Mouse (Mus musculus) forebrain, embryonic 15.5 days (tissue): Measurements from ENCODE around the gene Tm9sf4. TPM values are rescaled to one million over a fixed set of nuclear protein-coding genes. Genes with fewer than 3 reads are reported as not detected.

ENCODE experiments used
- ATAC-seq: fragments of 200-750 bp; cut with Nextera tagmentation; replicated peaks from 2 replicates; pipeline ENCODE4 v1.8.0; 2017; ENCODE audit warnings: mild to moderate bottlenecking, moderate TSS enrichment, moderate library complexity
- H3K27ac ChIP-seq: fragments of 300-500 bp; sonication (generic); replicated peaks from 2 replicates; pipeline ENCODE4 v1.5.1; 2015; ENCODE audit warnings: mild to moderate bottlenecking, inconsistent platforms
- H3K27me3 ChIP-seq: fragments of 300-500 bp; sonication (generic); 2 replicates; pipeline ENCODE4 v1.6.1; 2015; ENCODE audit warnings: inconsistent platforms
- H3K36me3 ChIP-seq: fragments of 300-500 bp; sonication (generic); 2 replicates; pipeline ENCODE4 v1.6.1; 2015; ENCODE audit warnings: mild to moderate bottlenecking, inconsistent platforms
- H3K4me1 ChIP-seq: fragments of 300-500 bp; sonication (generic); 2 replicates; pipeline ENCODE4 v1.6.1; 2015; ENCODE audit warnings: inconsistent platforms
- H3K4me2 ChIP-seq: fragments of 300-500 bp; sonication (generic); replicated peaks from 2 replicates; pipeline ENCODE4 v1.6.1; 2015; ENCODE audit warnings: mild to moderate bottlenecking, inconsistent platforms
- H3K4me3 ChIP-seq: fragments of 300-500 bp; sonication (generic); 2 replicates; pipeline ENCODE4 v1.5.1; 2015; ENCODE audit warnings: mild to moderate bottlenecking, inconsistent platforms
- H3K9ac ChIP-seq: fragments of 300-500 bp; sonication (generic); replicated peaks from 2 replicates; pipeline ENCODE4 v1.6.1; 2015; ENCODE audit warnings: mild to moderate bottlenecking, inconsistent platforms
- H3K9me3 ChIP-seq: fragments of 300-500 bp; sonication (generic); 2 replicates; pipeline ENCODE4 v1.6.1; 2016; ENCODE audit warnings: inconsistent platforms
- WGBS: fragments of 180-500 bp; shearing (Covaris S2); methylation state at CpG from one replicate; pipeline ENCODE4 v1.1.7; 2015; ENCODE audit warnings: mixed read lengths; 5-methylcytosine and 5-hydroxymethylcytosine counted together
- polyA plus RNA-seq: library from polyadenylated mRNA; unstranded; fragments of >200 nt; fragmentation: Nextera tagmentation; extraction: Ambion mirVana; gene quantifications from 2 replicates; pipeline ENCODE4 v1.2.1, GENCODE M21; 2015

The Tm9sf4 gene
- polyA plus RNA-seq, 1 experiment from 2014 or later, result 71.9 TPM

- Histone ChIP-seq H3K9me3 (no peaks in the 10 kb centered on the region), H3K4me2 (peak within 1 kb of the TSS; percentile 84), H3K4me3 (peak within 1 kb of the TSS; percentile 92), H3K9ac (peak within 1 kb of the TSS; percentile 92), H3K4me1 (peaks cover 39% of the 10 kb centered on the region), H3K27ac (peak within 1 kb of the TSS; percentile 85), H3K27me3 (no peaks in the 10 kb centered on the region), H3K36me3 (no peaks in the 10 kb centered on the region)
- peak; percentile 99 for ATAC-seq
- under 1% methylated on average over 50 of the region's 72 CpGs for WGBS
Measured at GRCm38 (mm10) chr2:153241250-153242014, 80.3 kb downstream of the Tm9sf4 start, which contains the start of the genes Plagl2 and Pofut1. TSS of gene Plagl2 (minus strand) at chr2:153241426. TSS of gene Pofut1 (plus strand) at chr2:153241533.

GRCm38 (mm10) chr2:153242156-153242555 lies 81.1 kb downstream of the Tm9sf4 start:
- ATAC-seq, result no peak
- Histone ChIP-seq H3K4me1 (peaks cover 39% of the 10 kb centered on the region), H3K27ac (peak overlapping the region; percentile 85; the same call in 1 of the 2 replicates), H3K36me3 (no peaks in the 10 kb centered on the region), H3K9me3 (no peaks in the 10 kb centered on the region), H3K27me3 (no peaks in the 10 kb centered on the region), H3K9ac (peak overlapping the region; percentile 92), H3K4me3 (peak overlapping the region; percentile 92), H3K4me2 (peak overlapping the region; percentile 84)
- WGBS, result 70% methylated on average over 6 of the region's 6 CpGs

GRCm38 (mm10) chr2:153249751-153250150 lies 88.6 kb downstream of the Tm9sf4 start:
- H3K4me1 ChIP-seq, result no peaks in the 10 kb centered on the region
- H3K36me3 ChIP-seq, result peaks cover 44% of the 10 kb centered on the region
- 91% methylated on average over 5 of the region's 5 CpGs for WGBS
- H3K9me3 ChIP-seq, result no peaks in the 10 kb centered on the region
- no peak overlapping the region for H3K9ac ChIP-seq
- H3K4me2 ChIP-seq, result no peak overlapping the region
- no peak overlapping the region for H3K27ac ChIP-seq
- ATAC-seq, result no peak
- no peaks in the 10 kb centered on the region for H3K27me3 ChIP-seq
- no peak overlapping the region for H3K4me3 ChIP-seq

DNA sequence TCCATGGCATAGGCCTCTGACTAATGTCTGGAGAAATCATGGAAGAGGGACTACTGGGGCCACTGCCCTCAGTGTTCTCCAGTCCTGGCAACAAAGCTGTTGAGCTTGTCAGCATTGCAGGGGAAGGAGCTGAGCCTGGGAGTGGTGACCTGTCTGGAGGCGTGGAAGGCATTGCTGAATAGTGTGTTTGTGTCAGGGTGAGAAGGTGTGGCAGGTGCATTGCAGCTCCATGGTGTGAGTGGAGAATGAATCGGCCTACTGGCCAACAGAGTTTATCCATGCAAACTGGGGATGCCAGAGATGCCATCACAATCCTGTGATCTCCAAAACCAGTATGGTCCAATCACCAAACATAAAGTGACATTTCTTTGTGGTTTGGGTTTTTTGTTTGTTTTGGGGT lies 95.5 kb downstream of the Tm9sf4 start:
- WGBS, result 89% methylated on average over 2 of the region's 2 CpGs
- Histone ChIP-seq H3K36me3 (peaks cover 29% of the 10 kb centered on the region), H3K4me3 (no peak overlapping the region), H3K9me3 (no peaks in the 10 kb centered on the region), H3K9ac (no peak overlapping the region), H3K4me1 (no peaks in the 10 kb centered on the region), H3K27me3 (no peaks in the 10 kb centered on the region), H3K4me2 (no peak overlapping the region), H3K27ac (no peak overlapping the region)
- no peak for ATAC-seq

- ATAC-seq, result no peak
- Histone ChIP-seq H3K9ac (no peak overlapping the region), H3K4me3 (no peak overlapping the region), H3K9me3 (no peaks in the 10 kb centered on the region), H3K27me3 (no peaks in the 10 kb centered on the region), H3K27ac (no peak overlapping the region), H3K4me1 (no peaks in the 10 kb centered on the region), H3K4me2 (no peak overlapping the region), H3K36me3 (peaks cover 30% of the 10 kb centered on the region)
- 87% methylated on average over 12 of the region's 12 CpGs for WGBS
Measured at GRCm38 (mm10) chr2:153259030-153259863, 98.1 kb downstream of the Tm9sf4 start.

Other genes starting within 250 kb of the Tm9sf4 start
- gene Mylk2, start 250.0 kb upstream of the Tm9sf4 start, polyA plus RNA-seq, result not detected in 2 replicates
- 3.2 and 4.4 TPM in 2 replicates for gene Foxs1, start 228.1 kb upstream of the Tm9sf4 start, polyA plus RNA-seq
- gene Dusp15, start 209.6 kb upstream of the Tm9sf4 start, polyA plus RNA-seq, result 7.1 and 7.3 TPM in 2 replicates
- 2.3 and 3.0 TPM in 2 replicates for gene Ttll9, start 198.8 kb upstream of the Tm9sf4 start, polyA plus RNA-seq
- 188 and 189 TPM in 2 replicates for gene Pdrg1, start 145.9 kb upstream of the Tm9sf4 start, polyA plus RNA-seq
- gene Xkr7, start 129.5 kb upstream of the Tm9sf4 start, polyA plus RNA-seq, result 1.9 and 2.0 TPM in 2 replicates
- 0.98 and 1.1 TPM in 2 replicates for gene Ccm2l, start 95.3 kb upstream of the Tm9sf4 start, polyA plus RNA-seq
- 1.2 and 1.4 TPM in 2 replicates for gene Hck, start 52.8 kb upstream of the Tm9sf4 start, polyA plus RNA-seq
- 29.4 and 33.1 TPM in 2 replicates for gene Tspyl3, start 64.1 kb downstream of the Tm9sf4 start, polyA plus RNA-seq
- gene Plagl2, start 80.1 kb downstream of the Tm9sf4 start, polyA plus RNA-seq, result 6.8 and 7.7 TPM in 2 replicates
- 5.7 and 6.6 TPM in 2 replicates for gene Pofut1, start 80.2 kb downstream of the Tm9sf4 start, polyA plus RNA-seq
- 18.7 and 19.0 TPM in 2 replicates for gene Kif3b, start 130.1 kb downstream of the Tm9sf4 start, polyA plus RNA-seq
- 13.1 and 17.1 TPM in 2 replicates for gene Asxl1, start 184.5 kb downstream of the Tm9sf4 start, polyA plus RNA-seq